Mouse (Mus musculus) testis, postnatal 14 days (tissue): ENCODE results near the gene AK157302.
A peak's percentile ranks its signal among the peaks of the same experiment; 100 is the strongest.
"Not testable (repeated sequence)": the region's sequence is repeated elsewhere in the genome, so short reads cannot be mapped to it uniquely, and the experiment has no call there.

Experiments
- DNase-seq: peaks from one replicate; pipeline ENCODE4 v3.0.0; 2021; ENCODE audit warnings: low spot score

Gene AK157302

DNA sequence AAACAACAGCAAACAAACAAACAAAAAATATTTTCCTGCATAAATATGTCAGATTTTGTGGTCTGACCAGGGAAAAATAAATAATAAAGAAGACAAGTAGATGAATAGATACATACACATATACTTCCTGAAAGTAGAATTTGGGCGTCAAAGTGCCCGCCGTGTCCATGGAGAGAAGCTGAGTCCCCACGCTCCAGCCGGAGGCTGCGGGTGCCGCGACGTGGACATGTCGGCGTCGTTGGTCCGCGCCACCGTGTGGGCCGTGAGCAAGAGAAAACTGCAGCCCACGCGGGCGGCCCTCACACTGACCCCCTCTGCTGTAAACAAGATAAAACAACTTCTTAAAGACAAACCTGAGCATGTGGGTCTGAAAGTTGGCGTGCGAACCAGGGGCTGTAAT is at the start of gene AK157302:
AK157302 (plus strand) TSS at position 144 of the 400 bp plus-strand sequence.
- no peak for DNase-seq

DNA sequence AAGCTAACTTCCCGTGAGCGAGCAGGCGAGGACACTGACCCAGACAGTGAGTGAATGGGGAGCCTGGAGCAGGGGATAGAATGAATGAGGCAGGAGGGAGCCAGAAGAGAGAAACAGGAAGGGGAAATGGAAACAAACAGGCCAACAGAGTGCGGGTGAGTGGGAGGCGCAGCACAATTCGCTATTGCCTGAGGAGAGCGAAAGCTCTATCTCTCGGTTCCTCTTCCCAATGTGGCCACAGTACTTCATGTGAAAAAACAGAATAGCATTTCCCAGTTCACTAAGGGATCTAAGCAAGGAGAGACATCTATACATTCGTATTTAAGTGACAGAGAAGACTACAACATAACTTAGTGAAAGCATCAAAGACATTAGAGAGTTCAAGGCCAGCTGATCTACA is 48.2 kb upstream of the AK157302 start:
- no peak for DNase-seq

DNA sequence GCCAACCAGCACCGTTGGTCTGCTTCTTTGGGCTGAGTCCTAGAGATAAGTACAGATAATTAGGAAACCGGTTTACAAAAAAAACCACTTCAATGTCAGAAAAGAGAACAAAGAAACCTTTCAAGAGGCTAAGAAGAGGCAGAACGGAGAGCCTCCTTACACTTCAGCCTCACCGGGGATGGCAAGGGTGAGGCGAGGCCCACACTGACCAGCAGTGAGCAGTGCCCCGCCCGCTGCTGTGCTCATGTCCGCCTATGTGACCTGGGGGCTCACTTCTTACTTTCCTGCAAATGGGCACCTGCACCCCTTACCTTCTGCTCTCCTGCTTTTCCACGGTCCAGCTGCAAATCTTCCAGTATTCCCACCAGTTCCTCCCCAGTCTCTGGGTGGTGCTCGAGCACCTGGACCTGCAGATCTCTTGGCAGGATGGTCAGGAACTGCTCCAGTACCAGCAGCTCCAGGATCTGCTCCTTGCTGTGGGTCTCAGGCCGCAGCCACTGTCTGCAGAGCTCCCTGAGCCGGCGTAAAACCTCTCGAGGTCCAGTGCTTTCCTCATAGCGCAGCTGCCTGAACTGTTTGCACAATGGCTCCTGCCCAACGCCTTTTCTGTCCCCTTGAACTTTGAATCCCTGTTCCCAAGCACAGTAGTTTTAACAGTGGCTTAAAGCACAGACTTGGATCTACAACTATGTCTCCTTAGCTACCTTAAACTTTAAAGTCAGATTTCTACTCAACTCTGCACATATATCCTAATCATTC is 47.0 kb upstream of the AK157302 start:
- DNase-seq, result peak; percentile 40

DNA sequence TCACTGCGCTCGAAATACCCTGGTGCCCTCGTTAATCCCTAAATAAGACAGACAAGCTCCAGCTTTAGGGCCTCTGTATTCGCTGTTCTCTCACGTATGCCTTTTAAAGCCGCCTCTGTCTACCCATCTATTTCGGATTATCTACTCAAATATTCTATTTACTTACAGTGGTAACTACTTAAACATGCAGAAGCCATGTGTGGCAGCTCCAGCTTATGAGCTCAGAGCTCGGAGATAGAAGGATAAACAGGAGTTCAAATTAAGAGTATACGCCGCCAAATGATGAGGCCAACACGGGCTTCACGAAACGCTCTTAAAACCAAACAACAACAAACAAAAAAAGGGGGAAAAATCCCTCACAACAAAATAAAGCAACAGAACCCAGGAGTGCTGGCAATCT is 42.0 kb upstream of the AK157302 start:
- no peak for DNase-seq

DNA sequence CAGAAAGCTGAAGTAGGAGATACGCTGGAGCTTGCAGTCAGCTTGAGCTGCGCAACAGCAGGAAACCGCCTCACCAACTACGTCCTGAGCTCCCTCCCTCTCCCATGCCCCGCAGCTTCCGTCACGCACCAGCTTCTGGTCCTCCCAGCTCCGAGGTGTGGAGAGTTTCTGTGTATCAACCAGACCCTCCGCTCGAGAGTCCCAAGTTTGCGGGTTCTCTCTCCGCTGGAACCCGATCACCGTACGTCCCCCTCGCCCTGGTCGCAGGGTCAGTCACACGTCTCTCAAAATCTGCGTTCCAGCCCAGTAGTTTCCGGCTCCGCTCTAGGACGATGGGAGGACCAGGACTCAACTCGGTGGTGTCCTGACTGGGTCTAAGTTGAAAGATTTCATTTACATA is 41.6 kb upstream of the AK157302 start, which contains the start of gene Zscan26:
Zscan26 (minus strand) TSS at position 282 of the 400 bp plus-strand sequence.
- peak; percentile 77 for DNase-seq

DNA sequence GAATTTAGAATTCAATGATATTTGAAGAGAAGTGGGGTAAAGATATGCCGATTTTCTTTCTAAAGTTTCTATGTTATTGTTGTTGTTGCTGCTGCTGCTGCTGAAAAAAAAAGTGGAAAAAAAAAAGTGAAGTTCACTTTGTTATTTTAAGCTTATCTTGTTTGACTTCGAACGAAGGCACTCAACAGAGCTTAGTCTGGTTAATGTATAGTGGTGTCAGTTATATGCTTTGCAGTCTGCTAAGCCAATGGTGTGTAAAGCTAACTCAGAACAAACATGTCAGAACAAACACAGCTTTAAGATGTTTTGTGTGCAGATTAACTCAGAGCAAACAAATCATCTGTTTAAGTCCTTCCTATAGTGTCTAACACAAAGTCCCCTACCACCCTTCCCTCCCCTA is 40.9 kb upstream of the AK157302 start:
- no peak for DNase-seq

DNA sequence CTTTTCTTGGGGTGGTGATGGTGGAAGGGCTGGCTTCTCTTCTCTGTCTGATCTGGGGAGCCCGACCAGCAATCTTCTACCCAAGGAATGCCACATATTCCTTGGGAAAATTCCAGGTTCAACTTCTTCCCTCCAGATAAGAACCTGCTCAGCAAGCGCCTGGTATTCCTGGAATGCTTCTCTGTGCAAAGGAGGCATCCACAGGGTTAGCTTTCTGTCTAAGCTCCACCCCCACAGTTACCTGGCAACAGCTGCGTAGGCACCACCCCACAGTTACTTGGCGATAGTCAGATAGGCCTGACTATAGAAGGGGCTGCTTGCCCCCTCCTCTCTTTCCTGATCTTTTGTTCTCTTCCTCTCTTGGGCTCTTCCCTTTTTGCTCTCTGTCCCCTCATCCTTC is 38.7 kb upstream of the AK157302 start:
- DNase-seq, result no peak

DNA sequence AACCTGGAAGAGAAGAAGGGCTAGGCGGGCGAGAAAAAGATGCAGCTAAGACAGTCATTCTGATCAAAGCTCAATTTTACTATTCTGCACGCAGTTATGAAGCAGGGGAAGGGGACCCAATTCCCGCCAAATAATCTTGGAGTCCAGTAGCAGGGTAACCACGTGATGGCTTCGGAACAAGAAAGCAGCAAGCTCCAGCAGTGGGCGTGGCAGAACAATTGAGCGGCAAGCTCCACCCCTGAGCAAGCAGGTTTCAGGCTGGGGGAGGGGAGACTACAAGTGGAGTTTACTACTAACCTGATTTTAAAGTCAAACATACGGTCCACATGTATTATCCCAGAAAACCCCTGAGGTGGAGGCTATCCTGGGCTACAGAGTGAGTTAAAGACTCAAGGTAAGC is 32.5 kb upstream of the AK157302 start:
- DNase-seq, result not testable (repeated sequence)

DNA sequence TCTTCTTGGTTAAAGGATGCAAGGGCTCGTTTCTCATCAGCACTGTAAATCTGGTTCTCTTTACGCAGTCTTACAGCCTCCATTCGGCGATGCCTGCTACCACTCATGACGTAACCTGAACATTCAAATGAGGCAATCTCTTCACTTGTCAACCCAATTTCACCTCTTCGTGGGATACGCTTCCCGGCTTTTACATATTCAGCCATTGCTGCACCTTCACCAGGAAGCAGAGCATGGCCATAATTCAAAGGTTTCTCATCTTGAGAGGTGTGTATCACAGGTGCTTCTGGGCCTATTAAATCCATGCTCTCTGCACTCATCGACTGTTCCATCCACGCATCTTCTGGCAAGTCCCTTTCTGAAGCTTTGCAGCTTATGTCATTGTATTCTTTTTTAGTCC is 27.7 kb upstream of the AK157302 start:
- no peak for DNase-seq

DNA sequence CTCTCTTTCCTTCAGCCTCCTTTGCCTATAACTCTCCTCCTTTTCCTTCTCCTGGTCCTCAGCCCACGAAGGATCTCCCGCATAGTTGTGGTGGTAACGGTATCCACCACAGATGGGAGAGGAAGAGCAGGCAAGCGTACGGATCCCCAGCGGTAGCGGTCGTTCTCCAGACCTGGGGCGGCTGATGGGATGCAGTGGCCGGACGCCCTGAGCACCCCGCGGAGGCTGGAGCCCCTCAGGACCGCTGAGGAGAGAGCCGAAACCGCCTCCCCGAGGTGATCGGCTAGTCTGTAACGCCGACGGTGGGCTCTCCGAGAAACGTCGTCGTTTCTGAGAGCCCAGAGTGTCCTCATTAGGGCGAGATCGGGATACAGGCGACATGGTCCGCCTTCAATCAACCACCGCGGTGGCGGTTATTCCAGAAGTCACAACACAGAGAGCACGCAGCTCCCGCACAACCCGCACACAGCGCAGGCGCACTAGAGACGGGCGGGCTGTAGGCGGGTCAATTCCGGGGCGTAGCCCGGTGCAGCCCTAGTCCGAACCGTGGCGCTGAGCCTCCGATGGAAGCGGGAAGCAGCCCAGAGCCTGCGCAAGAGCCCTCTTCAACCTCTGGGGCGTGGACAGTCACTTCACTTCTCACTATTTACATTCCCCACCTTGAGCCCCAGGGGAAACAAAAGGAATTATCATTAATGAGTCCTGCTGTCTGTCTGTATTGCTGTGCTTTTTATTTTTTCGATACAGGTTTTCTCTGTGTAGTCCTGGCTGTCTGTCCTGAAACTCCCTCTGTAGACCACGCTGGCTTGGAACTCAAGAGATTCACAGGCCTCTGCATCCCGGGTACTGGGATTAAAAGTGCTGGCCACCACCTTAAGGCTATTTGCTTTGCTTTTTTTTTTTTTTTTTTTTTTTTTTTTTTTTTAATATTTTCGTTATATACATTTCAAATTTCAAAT is 26.7 kb upstream of the AK157302 start, which contains the start of gene Nkapl:
Nkapl (minus strand) TSS at position 449 of the 959 bp plus-strand sequence.
- DNase-seq, result peak; percentile 84

DNA sequence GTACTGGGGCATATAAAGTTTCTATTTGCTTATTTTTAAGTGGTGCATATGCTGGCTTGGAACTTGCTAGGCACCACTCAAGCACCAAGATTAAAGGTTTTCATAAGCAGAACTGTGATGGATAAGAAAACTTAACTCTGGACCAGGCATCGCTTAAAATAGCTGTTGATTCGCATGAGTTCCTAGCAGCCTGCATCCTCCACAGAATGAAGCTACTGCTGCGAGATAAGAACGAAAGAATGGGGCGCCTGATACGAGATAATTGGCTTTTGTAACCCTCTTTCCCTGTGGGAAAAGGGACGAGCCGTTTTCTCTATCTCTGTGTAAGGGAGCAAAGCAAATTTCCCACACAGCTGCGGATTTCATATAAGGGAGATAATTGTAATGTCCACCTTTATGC is 25.9 kb upstream of the AK157302 start:
- DNase-seq, result no peak

DNA sequence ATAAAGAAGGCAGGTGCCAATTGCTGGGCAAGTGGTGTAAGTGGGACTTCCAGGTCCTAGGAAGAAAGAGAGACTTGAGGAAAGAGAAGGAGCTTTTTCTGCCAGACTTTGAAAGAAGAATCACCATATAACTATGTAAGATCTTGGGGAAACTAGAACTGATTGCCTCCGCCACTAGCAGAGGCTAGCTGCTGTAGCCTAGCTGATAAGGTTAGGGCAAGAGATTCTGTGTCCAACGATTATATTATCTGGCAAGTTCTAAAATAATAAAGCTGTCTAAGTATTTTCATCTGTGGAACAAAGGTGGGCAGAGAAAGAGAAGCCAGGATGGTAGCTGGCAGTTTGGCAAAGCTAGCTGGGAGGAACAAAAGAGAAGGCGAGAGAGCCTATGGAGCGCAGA is 22.6 kb upstream of the AK157302 start:
- DNase-seq, result no peak

DNA sequence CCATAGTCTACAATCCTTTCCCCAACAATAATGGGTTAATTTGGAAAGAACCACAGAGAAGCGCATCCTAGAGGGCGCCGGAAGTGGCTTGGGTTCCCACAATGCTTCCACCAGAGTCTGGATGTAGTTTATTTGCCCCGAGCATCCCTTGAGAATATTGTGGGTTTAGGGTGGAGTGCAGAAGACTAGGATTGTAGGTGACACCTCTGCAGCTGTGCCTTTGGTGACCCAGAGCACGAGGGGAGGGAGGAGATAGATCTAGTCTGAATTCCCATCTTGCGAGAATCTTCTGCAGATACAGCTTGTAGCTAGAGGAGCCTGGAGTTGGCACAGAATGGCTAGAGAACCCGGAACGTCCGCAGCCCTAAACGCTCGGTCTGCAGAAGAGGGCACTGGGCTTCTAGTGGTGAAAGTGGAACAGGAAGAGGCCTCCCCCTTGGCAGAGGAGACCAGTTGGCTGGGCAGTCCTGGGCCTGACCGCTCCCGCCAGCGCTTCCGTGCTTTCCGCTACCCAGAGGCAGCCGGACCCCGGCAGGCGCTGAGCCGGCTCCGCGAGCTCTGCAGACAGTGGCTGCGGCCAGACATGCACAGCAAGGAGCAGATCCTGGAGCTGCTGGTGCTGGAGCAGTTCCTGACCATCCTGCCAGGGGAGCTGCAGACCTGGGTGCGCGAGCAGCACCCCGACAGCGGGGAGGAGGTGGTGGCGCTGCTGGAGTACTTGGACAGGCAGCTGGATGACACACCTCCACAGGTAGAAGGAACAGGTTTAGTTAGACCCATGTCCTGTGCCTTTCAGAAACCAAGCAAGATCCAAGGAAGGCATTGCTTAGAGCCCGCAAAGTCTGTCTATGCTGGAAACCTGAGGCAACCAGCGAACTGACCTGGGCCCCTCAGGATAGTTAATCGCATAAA is 16.0 kb upstream of the AK157302 start, which contains the start of the genes Zkscan4 and Gm10065:
Zkscan4 (plus strand) TSS at position 149 of the 912 bp plus-strand sequence.
Gm10065 (minus strand) TSS at position 683 of the 912 bp plus-strand sequence.
- DNase-seq, result peak; percentile 36

DNA sequence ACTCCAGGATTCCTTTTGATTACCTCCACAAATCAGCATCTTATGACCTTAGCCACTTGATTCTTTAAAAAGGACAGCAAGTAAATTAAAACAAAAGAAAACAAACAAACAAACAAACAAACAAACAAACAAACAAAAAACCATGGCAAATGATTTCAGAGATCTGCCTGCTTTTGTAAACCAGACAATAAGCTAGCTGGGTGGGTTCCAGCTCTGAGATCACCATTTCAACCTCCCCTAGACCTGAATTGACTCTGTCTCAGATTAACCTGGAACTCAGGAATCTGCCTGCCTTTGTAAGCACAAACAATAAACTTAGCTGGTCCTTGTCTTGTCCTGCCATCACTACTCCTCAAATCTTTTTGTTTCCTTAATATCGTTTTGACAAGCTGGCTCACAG is 8.1 kb upstream of the AK157302 start:
- no peak for DNase-seq

DNA sequence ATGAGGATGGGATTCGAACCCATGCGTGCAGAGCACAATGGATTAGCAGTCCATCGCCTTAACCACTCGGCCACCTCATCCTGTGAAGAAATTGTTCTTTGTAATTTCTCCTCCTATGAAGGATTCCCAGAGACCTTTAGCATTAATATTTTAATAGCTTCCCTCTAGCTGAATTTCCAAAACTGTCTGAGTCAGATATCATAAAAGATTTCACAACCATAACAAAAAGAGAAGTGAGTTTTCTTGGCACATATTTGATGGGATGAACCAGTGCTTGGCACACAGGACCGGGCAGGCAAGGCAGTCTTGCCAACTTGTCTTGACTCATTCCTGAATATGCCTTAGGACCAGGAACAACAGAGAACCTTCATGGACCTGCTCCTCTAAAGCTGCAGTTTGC is 2.2 kb upstream of the AK157302 start:
- DNase-seq, result no peak

DNA sequence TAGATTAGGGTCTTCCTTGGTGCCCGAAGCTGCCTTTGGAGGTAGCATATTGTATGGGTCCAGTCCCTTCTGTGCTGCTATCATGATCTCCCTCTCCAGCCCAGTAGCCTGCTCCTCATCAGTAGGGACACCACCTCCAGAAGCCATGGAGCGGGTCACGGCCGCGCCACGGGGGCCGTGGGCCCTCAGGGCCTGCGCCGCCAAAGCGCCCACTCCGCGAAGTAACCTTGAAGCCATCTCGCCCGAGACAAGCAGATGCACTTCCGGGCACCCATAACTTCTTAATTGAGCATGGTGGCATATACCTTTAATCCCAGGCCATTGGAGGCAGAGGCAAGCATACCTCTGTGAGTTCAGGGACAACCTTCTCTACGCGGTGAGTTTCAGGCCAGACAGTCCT is 6.2 kb downstream of the AK157302 start, which contains the start of gene Gm11273:
Gm11273 (minus strand) TSS at position 237 of the 400 bp plus-strand sequence.
- not testable (repeated sequence) for DNase-seq

DNA sequence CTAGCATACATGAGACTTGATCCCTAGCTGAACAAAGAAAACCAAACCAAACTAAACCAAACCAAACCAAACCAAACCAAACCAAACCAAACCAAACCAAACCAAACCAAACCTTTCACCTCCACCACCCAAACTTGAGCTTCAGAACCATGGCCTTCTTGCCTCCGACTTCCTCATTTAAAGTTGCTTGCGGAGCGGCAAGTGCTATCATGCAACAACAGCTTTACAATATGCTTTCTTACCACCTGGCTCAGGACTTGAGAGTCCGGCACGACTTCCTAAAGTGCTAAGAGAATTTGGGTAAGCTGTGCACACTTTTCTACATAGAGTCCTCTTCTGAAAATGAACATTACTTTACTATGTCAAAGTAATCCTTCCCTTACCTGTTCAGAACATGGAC is 7.3 kb downstream of the AK157302 start:
- DNase-seq, result no peak

DNA sequence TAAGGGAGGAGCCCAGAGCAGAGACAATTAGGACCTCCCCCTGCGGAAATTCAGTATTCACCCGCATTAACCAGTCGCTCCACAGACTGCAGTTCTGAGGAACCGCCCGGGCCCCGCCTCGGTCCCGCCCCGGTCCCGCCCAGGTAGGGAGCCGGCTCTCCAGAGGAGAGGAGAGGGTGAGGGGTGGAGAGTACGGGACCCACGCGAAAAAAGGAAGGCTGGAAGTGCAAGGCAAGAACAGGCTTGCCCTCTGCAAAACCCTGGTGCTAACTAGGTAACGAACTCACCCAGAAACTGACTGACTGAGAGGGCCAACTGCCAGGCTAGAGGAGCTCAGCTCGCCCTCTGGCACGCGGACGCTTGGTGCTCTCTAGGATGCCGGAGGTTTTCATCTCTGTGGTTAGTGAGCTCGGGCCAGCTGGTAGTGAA is 11.2 kb downstream of the AK157302 start:
- DNase-seq, result peak; percentile 78

DNA sequence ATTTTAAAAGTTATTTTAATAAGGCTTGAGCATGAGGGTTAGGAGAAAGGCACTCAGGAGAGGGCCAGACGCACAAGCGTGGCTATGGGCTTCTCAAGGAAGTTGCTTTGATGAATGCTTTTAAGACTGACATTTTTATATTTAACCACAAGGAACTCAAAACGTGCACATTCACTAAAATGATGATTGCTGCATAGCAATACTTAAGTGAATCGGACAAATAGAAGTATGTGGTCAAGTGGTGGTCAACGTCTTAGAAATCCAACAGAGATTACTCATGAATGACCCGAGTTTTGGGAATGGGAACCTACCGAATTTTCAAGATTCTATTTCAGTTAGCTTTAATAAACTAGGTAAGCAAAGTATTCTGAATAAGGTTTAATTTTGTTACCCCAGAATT is 35.1 kb downstream of the AK157302 start:
- DNase-seq, result no peak

DNA sequence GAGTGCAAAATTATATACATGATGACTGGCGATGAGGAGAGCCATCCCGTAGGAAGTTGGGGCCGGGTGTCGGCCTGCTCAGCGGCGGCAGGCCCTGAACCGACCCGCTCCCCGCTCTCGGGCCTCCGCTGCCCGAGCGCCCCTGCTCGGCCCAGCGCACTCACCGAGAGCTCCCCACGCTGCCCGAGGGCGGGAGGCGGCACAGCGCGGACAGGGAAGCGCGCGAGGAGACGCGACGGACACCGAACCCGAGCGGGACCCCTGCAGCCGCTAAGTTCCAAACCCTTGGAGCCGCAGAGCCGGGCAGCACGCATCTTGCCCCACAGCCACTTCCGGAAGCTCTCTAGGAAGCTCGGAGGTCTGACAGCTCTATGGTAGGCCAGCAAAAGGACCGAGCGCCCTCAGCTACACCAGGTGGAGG is 35.8 kb downstream of the AK157302 start, which contains the start of gene Zkscan8:
Zkscan8 (minus strand) TSS at position 340 of the 421 bp plus-strand sequence.
- DNase-seq, result peak; percentile 89

DNA sequence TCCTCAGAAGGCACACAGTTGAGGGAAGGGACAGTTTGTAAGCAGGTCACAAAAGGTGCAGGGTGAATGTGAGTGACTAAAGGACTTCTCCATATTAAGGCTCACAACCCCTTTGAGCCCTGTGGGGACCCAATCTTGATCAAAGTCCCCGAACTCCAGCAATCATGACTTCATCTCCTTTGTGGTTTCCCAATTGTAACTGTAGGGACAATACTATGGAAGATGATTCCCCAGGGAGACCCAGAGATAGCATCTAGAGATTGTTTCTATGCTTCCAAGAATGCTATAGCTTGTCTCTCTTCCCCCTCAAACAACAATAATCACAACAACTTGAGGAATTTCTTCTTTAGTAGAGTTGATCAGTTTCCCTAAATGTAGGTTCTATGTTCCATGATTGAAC is 47.7 kb downstream of the AK157302 start, which contains the start of gene Olfr1366:
Olfr1366 (minus strand) TSS at position 101 of the 400 bp plus-strand sequence.
- DNase-seq, result no peak
